Mouse (Mus musculus) heart, adult 2 months (tissue): ENCODE results near the gene Lmtk2.

ENCODE experiments used
- CTCF ChIP-seq: fragments of 200-600 bp; IDR thresholded peaks from 2 replicates; pipeline ENCODE4 v1.8.1; 2022; ENCODE audit warnings: antibody characterized with exemption, mild to moderate bottlenecking, moderate library complexity
- POLR2A ChIP-seq: fragments of 200-500 bp; IDR thresholded peaks from 2 replicates; pipeline ENCODE4 v1.6.1; 2011; ENCODE audit warnings: mild to moderate bottlenecking, low read depth, low read length, control low read depth; ENCODE audit not compliant: insufficient read depth

GRCm38 (mm10) chr5:144106130-144106510 is 5.9 kb downstream of the Lmtk2 start:
- no peak for TF ChIP-seq CTCF
- no peak for TF ChIP-seq POLR2A
